Mouse (Mus musculus) ovary, postnatal 36 days (tissue): ENCODE measurements at regions not wholly inside any gene's neighbourhood (a gene's known extent, or its start where the extent isn't known, plus 50 kb on each side); places are given as distances from the start of the nearest gene placed in this dataset.
"Not testable (repeated sequence)": the region's sequence is repeated elsewhere in the genome, so short reads cannot be mapped to it uniquely, and the experiment has no call there.

Experiments used
- DNase-seq: peaks from one replicate; pipeline ENCODE4 v3.0.0; 2022; ENCODE audit warnings: low spot score, mixed read lengths

- not testable (repeated sequence) for DNase-seq
Measured at GRCm38 (mm10) chr14:19080001-19080400, 185.9 kb upstream of the Ube2e2 start.

DNA sequence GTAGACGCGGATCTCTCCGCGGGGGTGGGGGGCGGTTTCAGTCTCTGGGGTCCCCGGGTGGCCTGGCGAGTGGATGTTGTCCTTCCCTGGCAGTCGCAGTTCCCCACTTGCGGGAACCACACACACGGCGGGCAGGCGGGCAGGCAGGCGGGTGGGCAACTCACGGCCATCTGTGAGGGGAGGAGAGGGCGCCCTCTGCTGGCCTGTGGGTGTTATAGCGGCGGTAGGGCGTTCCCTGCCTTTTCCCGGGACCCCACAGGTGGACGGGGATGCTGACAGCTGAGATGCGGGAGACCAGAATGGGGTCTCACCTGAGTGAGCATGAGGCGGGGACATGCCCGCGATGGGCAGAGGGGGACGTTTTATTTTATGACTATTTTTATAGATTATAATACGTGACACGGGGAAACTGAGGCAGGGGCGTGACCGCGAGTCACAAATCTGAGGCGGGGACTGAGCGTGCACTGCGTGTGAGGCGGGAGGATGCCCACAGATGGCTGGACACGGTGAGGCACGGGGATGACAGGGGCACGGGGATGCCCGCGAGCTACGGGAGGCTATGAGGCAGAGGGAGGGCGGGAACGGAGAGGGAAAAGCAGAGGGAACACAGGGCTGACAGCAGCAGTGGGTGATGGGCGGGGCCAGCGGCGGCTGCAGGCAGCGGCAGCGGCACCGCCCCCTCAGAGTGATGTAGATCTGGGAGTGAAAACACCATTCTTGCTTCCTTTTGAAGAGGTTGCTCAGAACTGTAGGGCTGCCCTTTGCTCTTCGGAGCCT, 148.1 kb upstream of the Ube2e2 start:
- peak; percentile 54 for DNase-seq

DNA sequence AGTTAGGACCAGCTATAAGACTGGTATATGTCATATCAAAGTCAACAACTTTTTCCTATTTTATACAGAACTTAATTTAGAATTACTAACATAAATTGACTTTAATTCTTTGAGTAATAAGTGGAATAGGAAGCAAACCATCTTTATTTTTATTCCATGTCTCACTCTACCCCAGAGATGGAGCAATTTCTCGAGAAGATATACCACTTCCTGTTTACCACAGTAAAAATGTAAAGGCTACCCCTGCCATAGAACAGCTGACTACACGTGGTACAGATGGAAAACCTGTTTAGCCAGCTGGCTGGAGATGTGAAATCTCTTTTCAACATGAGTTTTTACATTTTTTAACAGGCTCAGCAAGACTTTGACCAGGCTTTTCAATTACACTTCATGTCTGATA, 126.0 kb upstream of the Ube2e2 start:
- no peak for DNase-seq

GRCm38 (mm10) chr14:19015406-19015805, 121.3 kb upstream of the Ube2e2 start:
- no peak for DNase-seq

GRCm38 (mm10) chr14:19013558-19013957, 119.5 kb upstream of the Ube2e2 start:
- not testable (repeated sequence) for DNase-seq

DNA sequence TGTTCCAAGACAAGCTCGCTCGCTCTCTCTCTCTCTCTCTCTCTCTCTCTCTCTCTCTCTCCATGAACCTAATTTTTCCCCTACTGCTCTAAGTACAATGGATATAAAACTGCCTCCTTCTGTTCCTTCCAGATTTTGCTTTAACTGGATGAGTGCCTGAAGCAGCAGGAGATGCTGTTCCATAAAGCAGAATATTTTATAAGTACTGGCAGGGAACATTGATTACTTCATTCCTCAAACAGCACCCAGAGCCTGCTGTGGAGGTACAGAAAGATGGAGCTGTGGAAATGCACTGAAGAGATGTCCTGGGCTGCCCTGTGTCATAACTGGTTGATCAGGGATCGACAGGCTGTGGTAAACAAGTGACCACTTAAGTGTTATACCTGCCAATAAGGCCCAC, 89.8 kb upstream of the Ube2e2 start:
- no peak for DNase-seq

DNA sequence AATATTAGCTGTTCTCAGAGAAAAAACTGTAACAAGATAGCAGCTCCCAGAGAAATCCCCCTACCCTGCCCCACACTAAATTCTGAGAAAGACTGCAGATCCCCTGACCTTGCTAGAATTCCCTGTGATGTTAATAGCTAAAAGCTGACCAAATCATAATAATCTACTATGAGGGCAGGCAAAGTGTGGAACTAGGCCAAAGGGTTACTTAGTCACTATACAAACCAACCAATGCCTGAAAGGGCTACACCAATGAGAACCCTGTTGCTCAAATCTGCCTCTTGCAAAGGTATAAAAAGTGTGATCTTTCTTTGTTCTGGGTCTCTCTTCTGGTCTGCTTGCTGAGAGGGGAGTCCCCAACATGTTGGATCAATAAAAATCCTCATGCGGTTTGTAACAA, 69.8 kb upstream of the Ube2e2 start:
- no peak for DNase-seq

DNA sequence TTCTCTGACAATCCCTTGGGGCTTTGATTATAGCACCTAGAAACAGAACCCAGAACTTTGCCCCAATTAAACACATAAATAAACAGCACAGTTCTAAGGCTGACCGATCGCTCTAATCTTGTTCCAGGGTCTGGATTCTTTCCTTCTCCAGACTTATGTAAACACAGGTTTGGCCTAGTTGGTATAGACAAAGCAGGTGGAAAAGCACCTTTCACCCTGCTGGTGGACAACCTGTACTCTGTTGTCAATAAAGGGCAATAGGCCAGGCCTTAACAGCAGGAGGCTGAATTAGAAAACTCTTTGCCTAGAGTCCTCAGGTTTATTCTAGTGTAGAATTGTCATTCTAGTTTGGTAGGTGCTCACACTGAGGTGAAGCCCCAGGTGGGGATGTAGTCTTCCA, 69.2 kb upstream of the Ube2e2 start:
- no peak for DNase-seq
